Mouse (Mus musculus) neural tube, embryonic 14.5 days (tissue): ENCODE measurements around the gene 2010003K11Rik. TPM values are rescaled to one million over a fixed set of nuclear protein-coding genes. Genes with fewer than 3 reads are reported as not detected.

Source experiments
- ATAC-seq: fragments of 200-750 bp; cut with Nextera tagmentation; 2 replicates; pipeline ENCODE4 v1.8.0; 2017; ENCODE audit warnings: low read depth, mild to moderate bottlenecking, moderate TSS enrichment, moderate library complexity
- H3K27ac ChIP-seq: fragments of 300-500 bp; sonication (generic); 2 replicates; pipeline ENCODE4 v1.5.1; 2014; ENCODE audit warnings: low read depth, mild to moderate bottlenecking, control low read depth, low read length, moderate library complexity, mixed read lengths
- H3K27me3 ChIP-seq: fragments of 300-500 bp; sonication (generic); 2 replicates; pipeline ENCODE4 v1.6.1; 2014; ENCODE audit warnings: low read length; ENCODE audit not compliant: control insufficient read depth, insufficient read depth
- H3K36me3 ChIP-seq: fragments of 300-500 bp; sonication (generic); 2 replicates; pipeline ENCODE4 v1.6.1; 2014; ENCODE audit warnings: low read length, mixed read lengths; ENCODE audit not compliant: control insufficient read depth, insufficient read depth
- H3K4me1 ChIP-seq: fragments of 300-500 bp; sonication (generic); 2 replicates; pipeline ENCODE4 v1.6.1; 2014; ENCODE audit warnings: low read length; ENCODE audit not compliant: control insufficient read depth, insufficient read depth
- H3K4me2 ChIP-seq: fragments of 300-500 bp; sonication (generic); 2 replicates; pipeline ENCODE4 v1.6.1; 2014; ENCODE audit warnings: mild to moderate bottlenecking, low read depth, low read length, control low read depth
- H3K4me3 ChIP-seq: fragments of 300-500 bp; sonication (generic); 2 replicates; pipeline ENCODE4 v1.5.1; 2014; ENCODE audit warnings: low read depth, low read length, control low read depth, mixed read lengths
- H3K9ac ChIP-seq: fragments of 300-500 bp; sonication (generic); replicated peaks from 2 replicates; pipeline ENCODE4 v1.6.1; 2014; ENCODE audit warnings: low read depth, mild to moderate bottlenecking, control low read depth, low read length, mixed read lengths
- H3K9me3 ChIP-seq: fragments of 300-500 bp; sonication (generic); 2 replicates; pipeline ENCODE4 v1.6.1; 2016; ENCODE audit warnings: low read length; ENCODE audit not compliant: control insufficient read depth
- WGBS: fragments of 180-500 bp; shearing (Covaris S2); extraction: QIAGEN DNeasy Blood & Tissue Kit; methylation state at CpG from one replicate; pipeline ENCODE4 v1.1.7; 2014; 5-methylcytosine and 5-hydroxymethylcytosine counted together
- polyA plus RNA-seq: library from polyadenylated mRNA; unstranded; fragments of >200 nt; fragmentation: Nextera tagmentation; extraction: Ambion mirVana; gene quantifications from 2 replicates; pipeline ENCODE4 v1.2.1, GENCODE M21; 2014

2010003K11Rik gene
- polyA plus RNA-seq, 1 experiment from 2014 or later, result not detected

GRCm38 (mm10) chr19:4491080-4491695 is 7.2 kb downstream of the 2010003K11Rik start:
- H3K27me3 ChIP-seq, result no peaks in the 10 kb centered on the region
- H3K4me3 ChIP-seq, result no peak overlapping the region
- H3K9me3 ChIP-seq, result no peaks in the 10 kb centered on the region
- no peak overlapping the region for H3K9ac ChIP-seq
- H3K4me2 ChIP-seq, result no peak overlapping the region
- H3K27ac ChIP-seq, result no peak overlapping the region
- H3K36me3 ChIP-seq, result no peaks in the 10 kb centered on the region
- no peak for ATAC-seq
- H3K4me1 ChIP-seq, result no peaks in the 10 kb centered on the region
- WGBS, result 71% methylated on average over 10 of the region's 10 CpGs

DNA sequence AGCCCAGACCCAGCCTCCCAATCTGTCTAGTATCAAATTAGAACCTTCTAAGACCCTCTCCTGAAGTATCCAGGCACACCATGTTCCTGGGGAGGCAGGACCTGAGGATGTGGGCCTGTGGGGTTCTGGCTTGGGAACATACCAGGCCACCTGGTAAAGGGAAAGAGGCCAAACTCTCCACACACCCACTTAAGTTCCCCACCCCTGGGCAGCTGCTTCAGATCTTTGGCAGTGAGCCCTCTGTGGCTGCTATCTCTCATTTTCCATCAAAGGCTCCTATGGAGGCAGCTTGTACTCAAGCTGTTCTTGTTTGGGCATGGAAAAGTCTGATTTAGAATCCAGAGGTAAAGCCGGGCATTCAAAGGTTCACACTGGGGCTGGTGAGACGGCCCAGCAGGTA is 10.5 kb downstream of the 2010003K11Rik start:
- Histone ChIP-seq H3K4me1 (no peaks in the 10 kb centered on the region), H3K4me2 (no peak overlapping the region), H3K27ac (no peak overlapping the region), H3K9me3 (no peaks in the 10 kb centered on the region), H3K27me3 (no peaks in the 10 kb centered on the region), H3K36me3 (no peaks in the 10 kb centered on the region), H3K4me3 (no peak overlapping the region), H3K9ac (no peak overlapping the region)
- 76% methylated on average over 2 of the region's 2 CpGs for WGBS
- ATAC-seq, result no peak

DNA sequence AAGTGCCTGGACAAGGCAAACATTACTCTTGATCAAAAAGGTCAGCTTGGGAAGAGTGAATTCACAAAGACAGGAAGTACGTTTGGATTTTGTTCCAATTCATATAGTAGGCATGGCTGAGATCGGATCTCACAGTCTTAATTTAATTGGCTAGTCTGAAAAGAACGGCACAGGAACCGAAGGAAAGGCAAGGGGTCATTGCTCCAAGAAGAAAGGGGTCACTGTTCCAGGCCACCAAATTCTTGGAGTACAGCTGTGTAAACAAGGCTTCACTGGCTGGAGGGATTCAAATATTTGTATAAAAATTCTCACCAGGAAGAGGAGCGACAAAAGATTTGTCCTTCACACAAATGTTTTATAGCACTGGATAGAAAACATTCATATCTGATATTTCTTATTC is 13.4 kb downstream of the 2010003K11Rik start:
- Histone ChIP-seq H3K27me3 (no peaks in the 10 kb centered on the region), H3K9me3 (no peaks in the 10 kb centered on the region), H3K9ac (no peak overlapping the region), H3K4me1 (no peaks in the 10 kb centered on the region), H3K36me3 (no peaks in the 10 kb centered on the region), H3K27ac (no peak overlapping the region), H3K4me2 (no peak overlapping the region), H3K4me3 (no peak overlapping the region)
- ATAC-seq, result no peak
- 58% methylated on average over 5 of the region's 5 CpGs for WGBS

GRCm38 (mm10) chr19:4482111-4482859 is 16.1 kb downstream of the 2010003K11Rik start:
- no peaks in the 10 kb centered on the region for H3K9me3 ChIP-seq
- peaks cover under 1% of the 10 kb centered on the region; the same call in 1 of the 2 replicates for H3K27me3 ChIP-seq
- H3K4me1 ChIP-seq, result no peaks in the 10 kb centered on the region; the same call in 1 of the 2 replicates
- no peak overlapping the region for H3K4me2 ChIP-seq
- H3K4me3 ChIP-seq, result no peak overlapping the region
- no peaks in the 10 kb centered on the region for H3K36me3 ChIP-seq
- ATAC-seq, result no peak
- no peak overlapping the region for H3K27ac ChIP-seq
- no peak overlapping the region for H3K9ac ChIP-seq
- 91% methylated on average over 3 of the region's 3 CpGs for WGBS

- H3K27ac ChIP-seq, result no peak overlapping the region
These were observed 17.1 kb downstream of the 2010003K11Rik start for GRCm38 (mm10) chr19:4481326-4481725.

DNA sequence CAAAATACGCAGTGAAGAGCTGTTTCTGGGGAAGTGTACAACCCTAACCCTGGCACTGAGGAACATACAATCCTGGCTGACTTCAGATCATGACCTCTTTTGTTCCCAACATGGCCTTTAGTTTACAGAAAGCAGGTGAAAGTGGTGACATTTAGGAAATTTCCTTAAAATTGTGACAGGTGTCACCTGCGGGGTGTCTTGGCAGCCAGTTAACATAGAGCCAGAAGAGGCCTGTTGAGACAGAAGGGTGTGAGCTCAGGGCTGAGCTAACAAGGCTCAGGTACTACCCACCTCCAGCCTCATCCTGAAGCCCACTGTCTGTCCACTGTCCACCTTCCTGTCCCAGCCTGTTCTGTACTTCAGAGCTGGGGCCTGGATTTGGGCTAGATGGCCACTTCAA is 18.3 kb downstream of the 2010003K11Rik start:
- WGBS, result 84% methylated on average over 2 of the region's 2 CpGs
- Histone ChIP-seq H3K4me3 (no peak overlapping the region), H3K27ac (no peak overlapping the region), H3K4me2 (no peak overlapping the region), H3K4me1 (no peaks in the 10 kb centered on the region; the same call in 1 of the 2 replicates), H3K9ac (no peak overlapping the region), H3K9me3 (no peaks in the 10 kb centered on the region), H3K27me3 (peaks cover 11% of the 10 kb centered on the region), H3K36me3 (no peaks in the 10 kb centered on the region)
- ATAC-seq, result no peak

More at GRCm38 (mm10) chr19:4481326-4481725, 17.1 kb downstream of the 2010003K11Rik start:
- 55% methylated on average over 4 of the region's 4 CpGs for WGBS
- no peaks in the 10 kb centered on the region for H3K9me3 ChIP-seq
- H3K9ac ChIP-seq, result no peak overlapping the region
- no peak overlapping the region for H3K4me2 ChIP-seq
- H3K36me3 ChIP-seq, result no peaks in the 10 kb centered on the region
- H3K4me3 ChIP-seq, result no peak overlapping the region
- no peaks in the 10 kb centered on the region; the same call in 1 of the 2 replicates for H3K4me1 ChIP-seq
- H3K27me3 ChIP-seq, result peaks cover 8% of the 10 kb centered on the region
- ATAC-seq, result no peak

- Histone ChIP-seq H3K4me1 (no peaks in the 10 kb centered on the region; the same call in 1 of the 2 replicates), H3K27ac (no peak overlapping the region), H3K4me2 (no peak overlapping the region), H3K4me3 (no peak overlapping the region), H3K9me3 (no peaks in the 10 kb centered on the region), H3K36me3 (no peaks in the 10 kb centered on the region), H3K27me3 (peaks cover 11% of the 10 kb centered on the region), H3K9ac (no peak overlapping the region)
- 16% methylated on average over 1 of the region's 1 CpGs for WGBS
- ATAC-seq, result no peak
These were observed 20.2 kb downstream of the 2010003K11Rik start for GRCm38 (mm10) chr19:4478190-4478516.

GRCm38 (mm10) chr19:4477345-4478189 is 20.8 kb downstream of the 2010003K11Rik start, which contains the start of gene Syt12:
Gene Syt12, minus strand, starts transcription at chr19:4477447.
- no peaks in the 10 kb centered on the region; the same call in 1 of the 2 replicates for H3K4me1 ChIP-seq
- ATAC-seq, result no peak
- H3K27me3 ChIP-seq, result peaks cover 11% of the 10 kb centered on the region
- H3K36me3 ChIP-seq, result no peaks in the 10 kb centered on the region
- peak within 1 kb of the TSS; percentile 49 for H3K4me3 ChIP-seq
- peak within 1 kb of the TSS; percentile 52 for H3K9ac ChIP-seq
- no peak within 1 kb of the TSS for H3K27ac ChIP-seq
- H3K4me2 ChIP-seq, result peak within 1 kb of the TSS; percentile 94
- no peaks in the 10 kb centered on the region for H3K9me3 ChIP-seq
- 34% methylated on average over 21 of the region's 21 CpGs for WGBS
